9 mouse cellular contexts compared by ENCODE assay signal in the genomic region with DNA sequence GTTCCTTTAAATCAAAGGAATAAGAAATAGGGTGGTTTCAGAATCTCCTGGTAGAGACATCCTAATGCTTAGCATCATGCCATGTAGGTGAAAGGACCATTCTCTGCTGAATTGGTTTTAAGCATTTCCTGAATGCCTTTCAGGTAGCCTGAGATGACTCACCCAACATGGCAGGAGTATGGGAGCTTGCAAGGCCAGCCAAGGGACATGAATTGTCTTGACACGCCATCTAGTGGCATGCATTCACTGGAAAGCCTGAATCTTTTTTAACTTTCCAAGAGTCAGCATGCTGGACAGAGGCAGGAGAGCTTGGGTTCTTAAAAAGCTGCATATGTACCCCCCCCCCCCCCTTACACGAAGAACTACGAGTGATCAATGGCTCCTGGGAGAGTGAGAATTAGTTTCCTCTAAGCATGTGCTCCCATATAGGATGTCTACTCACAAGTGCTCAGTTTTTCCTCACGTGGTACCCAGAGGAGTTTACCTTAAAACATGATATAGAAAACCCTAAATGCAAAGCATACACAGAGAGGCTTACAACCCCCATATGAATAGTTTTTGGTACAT. TPM values are rescaled to one million over a fixed set of nuclear protein-coding genes. Genes with fewer than 3 reads are reported as not detected.
A peak's percentile ranks its signal among the peaks of the same experiment; 100 is the strongest.
DNase-seq lines count a peak whose midpoint lies in the region; ATAC-seq and TF ChIP-seq lines count a peak whose summit lies in the region.
"Had no signal": no experiment of that assay in that cellular context is flagged by ENCODE, and none has a peak within 500 bp of the region (broad histone marks: within the 10 kb centered on the region; RNA-seq: fewer than 3 reads in every experiment).

No protein-coding gene starts in this region.

- DNase-seq in hindbrain, embryonic 10.5 days (ENCODE audit: low spot score): peak; percentile 66
- peak; percentile 80 for DNase-seq in adrenal gland, postnatal 14 days
- peak; percentile 85 for DNase-seq in embryonic facial prominence, embryonic 11.5 days (ENCODE audit: low spot score)
- peak; percentile 79 for DNase-seq in hindbrain, embryonic 11.5 days (ENCODE audit: low spot score)
- peak; percentile 66 to 73 for DNase-seq in layer of hippocampus, postnatal 10 days (ENCODE audit: low spot score in 2 of 2)
- DNase-seq in midbrain, embryonic 14.5 days: peak; percentile 90
- DNase-seq in stomach, postnatal 0 days (ENCODE audit: low spot score): peak; percentile 62

- 12% methylated on average over 4 of the region's 4 CpGs for WGBS in hindbrain, embryonic 10.5 days
- WGBS in hindbrain, embryonic 13.5 days: 13% methylated on average over 4 of the region's 4 CpGs
- 13% methylated on average over 4 of the region's 4 CpGs for WGBS in embryonic facial prominence, embryonic 11.5 days
- WGBS in hindbrain, embryonic 11.5 days: 18% methylated on average over 4 of the region's 4 CpGs
- 16% methylated on average over 4 of the region's 4 CpGs for whole genome bisulfite sequencing in midbrain, embryonic 14.5 days
- WGBS in stomach, postnatal 0 days: 11% methylated on average over 4 of the region's 4 CpGs

- ATAC-seq in hindbrain, embryonic 13.5 days (ENCODE audit: low FRiP score): no peak
- ATAC-seq in embryonic facial prominence, embryonic 11.5 days (replicated peaks; ENCODE audit: insufficient number of reproducible peaks, low FRiP score, low TSS enrichment, low read depth): no peak
- ATAC-seq in hindbrain, embryonic 11.5 days (ENCODE audit: low FRiP score): peak; percentile 40; the same call in 1 of the 2 replicates
- ATAC-seq in midbrain, embryonic 14.5 days (ENCODE audit: low FRiP score, low TSS enrichment): no peak; the same call in 1 of the 2 replicates
- ATAC-seq in stomach, postnatal 0 days (ENCODE audit: low FRiP score, low TSS enrichment): no peak

- no peak overlapping the region for H3K27ac ChIP-seq in hindbrain, embryonic 10.5 days
- no peak overlapping the region for H3K27ac ChIP-seq in hindbrain, embryonic 13.5 days
- no peak overlapping the region for H3K27ac ChIP-seq in embryonic facial prominence, embryonic 11.5 days (replicated peaks; ENCODE audit: low read depth, low read length)
- no peak overlapping the region for H3K27ac ChIP-seq in hindbrain, embryonic 11.5 days (ENCODE audit: low read depth, low read length)
- H3K27ac ChIP-seq in midbrain, embryonic 14.5 days (replicated peaks; ENCODE audit: low read depth, low read length): no peak overlapping the region
- no peak overlapping the region for H3K27ac ChIP-seq in stomach, postnatal 0 days (replicated peaks)
- H3K27ac ChIP-seq: limb, embryonic 13.5 days had no signal

- H3K36me3 ChIP-seq in hindbrain, embryonic 10.5 days: peaks cover 5% of the 10 kb centered on the region; the same call in 1 of the 2 replicates
- H3K36me3 ChIP-seq in hindbrain, embryonic 13.5 days: no peaks in the 10 kb centered on the region
- H3K36me3 ChIP-seq in embryonic facial prominence, embryonic 11.5 days (replicated peaks; ENCODE audit: control insufficient read depth, insufficient read depth, low read depth, low read length): no peaks in the 10 kb centered on the region
- H3K36me3 ChIP-seq in hindbrain, embryonic 11.5 days (ENCODE audit: control insufficient read depth, insufficient read depth, low read length): no peaks in the 10 kb centered on the region
- H3K36me3 ChIP-seq in midbrain, embryonic 14.5 days (ENCODE audit: control insufficient read depth, insufficient read depth, low read length): no peaks in the 10 kb centered on the region
- H3K36me3 ChIP-seq in stomach, postnatal 0 days (ENCODE audit: control insufficient read depth, insufficient read depth, low read length): no peaks in the 10 kb centered on the region
- H3K36me3 ChIP-seq: limb, embryonic 13.5 days had no signal

- H3K4me1 ChIP-seq in hindbrain, embryonic 10.5 days (replicated peaks): peaks cover 3% of the 10 kb centered on the region; the same call in 1 of the 2 replicates
- H3K4me1 ChIP-seq in hindbrain, embryonic 13.5 days (replicated peaks): no peaks in the 10 kb centered on the region
- no peaks in the 10 kb centered on the region for H3K4me1 ChIP-seq in embryonic facial prominence, embryonic 11.5 days (ENCODE audit: control insufficient read depth, insufficient read depth, low read length)
- H3K4me1 ChIP-seq in hindbrain, embryonic 11.5 days (replicated peaks; ENCODE audit: control insufficient read depth, insufficient read depth, low read length): no peaks in the 10 kb centered on the region
- H3K4me1 ChIP-seq in midbrain, embryonic 14.5 days (ENCODE audit: control insufficient read depth, insufficient read depth, low read length): no peaks in the 10 kb centered on the region
- no peaks in the 10 kb centered on the region for H3K4me1 ChIP-seq in stomach, postnatal 0 days (replicated peaks; ENCODE audit: control insufficient read depth, insufficient read depth)
- H3K4me1 ChIP-seq: limb, embryonic 13.5 days had no signal

- no peak for TF ChIP-seq EP300 in stomach, postnatal 0 days (optimal IDR thresholded peaks at IDR 0.05)

- H3K4me2 ChIP-seq in hindbrain, embryonic 13.5 days: no peak overlapping the region
- no peak overlapping the region for H3K4me2 ChIP-seq in embryonic facial prominence, embryonic 11.5 days (ENCODE audit: low read depth, low read length)
- no peak overlapping the region for H3K4me2 ChIP-seq in hindbrain, embryonic 11.5 days (replicated peaks; ENCODE audit: low read depth, low read length)
- H3K4me2 ChIP-seq in midbrain, embryonic 14.5 days (ENCODE audit: low read length): no peak overlapping the region
- no peak overlapping the region for H3K4me2 ChIP-seq in stomach, postnatal 0 days (replicated peaks; ENCODE audit: low read depth)
- H3K4me2 ChIP-seq: limb, embryonic 13.5 days had no signal

- peak; percentile 81 for TF ChIP-seq CTCF in stomach, postnatal 0 days (IDR thresholded peaks at IDR 0.05; ENCODE audit: low read depth)

- no peaks in the 10 kb centered on the region for H3K9me3 ChIP-seq in hindbrain, embryonic 10.5 days
- H3K9me3 ChIP-seq in hindbrain, embryonic 13.5 days: no peaks in the 10 kb centered on the region
- H3K9me3 ChIP-seq in embryonic facial prominence, embryonic 11.5 days (replicated peaks; ENCODE audit: control insufficient read depth, low read length): no peaks in the 10 kb centered on the region
- no peaks in the 10 kb centered on the region for H3K9me3 ChIP-seq in hindbrain, embryonic 11.5 days (ENCODE audit: control insufficient read depth, low read length)
- no peaks in the 10 kb centered on the region for H3K9me3 ChIP-seq in midbrain, embryonic 14.5 days (ENCODE audit: control insufficient read depth, low read length)
- H3K9me3 ChIP-seq in stomach, postnatal 0 days (ENCODE audit: control insufficient read depth, low read length): no peaks in the 10 kb centered on the region
- H3K9me3 ChIP-seq: limb, embryonic 13.5 days had no signal

- no peak overlapping the region for H3K9ac ChIP-seq in hindbrain, embryonic 13.5 days
- H3K9ac ChIP-seq in embryonic facial prominence, embryonic 11.5 days (replicated peaks; ENCODE audit: low read length): no peak overlapping the region
- H3K9ac ChIP-seq in hindbrain, embryonic 11.5 days (ENCODE audit: low read depth, low read length): no peak overlapping the region
- H3K9ac ChIP-seq in midbrain, embryonic 14.5 days (replicated peaks; ENCODE audit: low read length): no peak overlapping the region
- H3K9ac ChIP-seq in stomach, postnatal 0 days (ENCODE audit: low read length): no peak overlapping the region
- H3K9ac ChIP-seq: limb, embryonic 13.5 days had no signal

- H3K4me3 ChIP-seq in hindbrain, embryonic 10.5 days: no peak overlapping the region
- no peak overlapping the region for H3K4me3 ChIP-seq in hindbrain, embryonic 13.5 days
- H3K4me3 ChIP-seq in embryonic facial prominence, embryonic 11.5 days (ENCODE audit: low read depth, low read length): no peak overlapping the region
- no peak overlapping the region for H3K4me3 ChIP-seq in hindbrain, embryonic 11.5 days (ENCODE audit: low read depth, low read length)
- no peak overlapping the region for H3K4me3 ChIP-seq in midbrain, embryonic 14.5 days (replicated peaks; ENCODE audit: low read depth, low read length)
- no peak overlapping the region for H3K4me3 ChIP-seq in stomach, postnatal 0 days (ENCODE audit: low read depth, low read length)
- H3K4me3 ChIP-seq: limb, embryonic 13.5 days had no signal

- H3K27me3 ChIP-seq in hindbrain, embryonic 10.5 days (ENCODE audit: insufficient read depth, poor library complexity, severe bottlenecking): no peaks in the 10 kb centered on the region
- H3K27me3 ChIP-seq in hindbrain, embryonic 13.5 days: 0 out of 2 replicates have a peak, but pooled peaks cover 3% of the 10 kb centered on the region
- H3K27me3 ChIP-seq in embryonic facial prominence, embryonic 11.5 days (ENCODE audit: control insufficient read depth, insufficient read depth, low read length): no peaks in the 10 kb centered on the region
- H3K27me3 ChIP-seq in hindbrain, embryonic 11.5 days (ENCODE audit: control insufficient read depth, insufficient read depth, low read length): no peaks in the 10 kb centered on the region
- no peaks in the 10 kb centered on the region for H3K27me3 ChIP-seq in midbrain, embryonic 14.5 days (ENCODE audit: control insufficient read depth, insufficient read depth, low read length)
- no peaks in the 10 kb centered on the region for H3K27me3 ChIP-seq in stomach, postnatal 0 days (ENCODE audit: control insufficient read depth, insufficient read depth, low read length)
- H3K27me3 ChIP-seq: limb, embryonic 13.5 days had no signal

RNA-seq across cellular contexts. Expression of gene Tada1, which starts 59.7 kb away (rescaled TPM):
- 58.7 and 60.3 TPM in 2 replicates for polyA plus RNA-seq in hindbrain, embryonic 10.5 days (2016; fragmentation: Nextera tagmentation; extraction: Ambion mirVana)
- 73.8 and 77.0 TPM in 2 replicates for polyA plus RNA-seq in hindbrain, embryonic 13.5 days (2015; fragmentation: Nextera tagmentation; extraction: Ambion mirVana)
- total RNA-seq in adrenal gland, postnatal 14 days (2021): 18.1 and 19.1 TPM in 2 replicates
- polyA plus RNA-seq in embryonic facial prominence, embryonic 11.5 days (2014; fragmentation: Nextera tagmentation; extraction: Ambion mirVana): 76.4 and 81.0 TPM in 2 replicates
- polyA plus RNA-seq in hindbrain, embryonic 11.5 days (2014; fragmentation: Nextera tagmentation; extraction: Ambion mirVana): 70.0 and 74.9 TPM in 2 replicates
- 10 to 100 TPM; 36.6 to 38.9 TPM for total RNA-seq in layer of hippocampus, postnatal 10 days (2021)
- polyA plus RNA-seq in midbrain, embryonic 14.5 days (2014; fragmentation: Nextera tagmentation; extraction: Ambion mirVana): 94.3 and 99.7 TPM in 2 replicates
- 18.6 and 18.8 TPM in 2 replicates for polyA plus RNA-seq in stomach, postnatal 0 days (2015; fragmentation: Nextera tagmentation; extraction: Ambion mirVana)
